Mouse (Mus musculus) adrenal gland, adult (tissue): ENCODE measurements at regions not wholly inside any gene's neighbourhood (a gene's known extent, or its start where the extent isn't known, plus 50 kb on each side); places are given as distances from the start of the nearest gene placed in this dataset.
"Not testable (repeated sequence)": the region's sequence is repeated elsewhere in the genome, so short reads cannot be mapped to it uniquely, and the experiment has no call there.

Experiments
- DNase-seq, 2 experiments: peaks; one replicate each; pipeline ENCODE4 v3.0.0; 2022 to 2023; ENCODE audit warnings: low spot score in 1 of 2; ENCODE audit not compliant: inconsistent age in 2 of 2

GRCm38 (mm10) chr1:189584831-189585230, 103.1 kb downstream of the Cenpf start:
- peak; percentile 69 to 76 for DNase-seq

GRCm38 (mm10) chr1:189581427-189581826, 106.5 kb downstream of the Cenpf start:
- DNase-seq: no peak

GRCm38 (mm10) chr1:189579358-189579757, 108.5 kb downstream of the Cenpf start:
- peak; percentile 51 to 81 for DNase-seq

DNA sequence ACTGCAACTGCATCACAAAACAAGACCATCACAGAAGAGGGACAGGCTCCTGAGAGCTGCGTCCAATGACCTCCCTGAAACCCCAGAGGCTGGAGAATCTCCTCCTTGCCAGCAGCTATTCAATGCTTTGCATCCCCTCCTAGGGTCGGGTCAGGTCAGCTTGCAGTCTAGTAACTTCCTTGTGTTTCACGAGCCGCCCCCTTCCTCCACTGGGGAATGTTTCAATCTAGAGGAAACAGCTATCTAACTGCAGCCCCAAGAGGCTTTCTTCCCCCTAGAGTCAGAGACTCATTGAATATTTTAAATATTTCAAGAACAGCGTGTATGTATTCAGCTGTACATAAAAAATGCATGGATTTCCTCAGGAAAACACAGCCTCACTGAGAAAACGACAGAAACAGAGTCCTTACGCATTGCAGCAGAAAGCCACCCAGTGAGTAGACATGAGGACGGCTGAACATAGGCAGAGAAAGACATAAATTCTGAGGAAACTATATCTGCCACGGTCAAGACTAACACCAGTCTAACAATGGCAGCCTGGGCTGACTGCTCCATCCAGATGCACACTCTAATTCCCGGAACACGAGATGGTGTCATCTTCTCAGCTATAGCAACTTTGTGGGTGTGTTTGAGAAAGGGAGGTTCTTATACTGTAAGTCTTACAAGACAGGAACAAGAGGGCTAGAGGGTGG, 111.4 kb downstream of the Cenpf start:
- no peak for DNase-seq

- no peak for DNase-seq
Measured at GRCm38 (mm10) chr1:189575525-189576240, 112.2 kb downstream of the Cenpf start.

GRCm38 (mm10) chr1:189566491-189566890, 121.4 kb downstream of the Cenpf start:
- no peak for DNase-seq

- DNase-seq: no peak
Measured at GRCm38 (mm10) chr1:189561831-189562230, 126.1 kb downstream of the Cenpf start.

GRCm38 (mm10) chr1:189560576-189560975, 127.3 kb downstream of the Cenpf start:
- DNase-seq: no peak

- no peak for DNase-seq
Measured at GRCm38 (mm10) chr1:189550851-189551250, 137.0 kb downstream of the Cenpf start.

DNA sequence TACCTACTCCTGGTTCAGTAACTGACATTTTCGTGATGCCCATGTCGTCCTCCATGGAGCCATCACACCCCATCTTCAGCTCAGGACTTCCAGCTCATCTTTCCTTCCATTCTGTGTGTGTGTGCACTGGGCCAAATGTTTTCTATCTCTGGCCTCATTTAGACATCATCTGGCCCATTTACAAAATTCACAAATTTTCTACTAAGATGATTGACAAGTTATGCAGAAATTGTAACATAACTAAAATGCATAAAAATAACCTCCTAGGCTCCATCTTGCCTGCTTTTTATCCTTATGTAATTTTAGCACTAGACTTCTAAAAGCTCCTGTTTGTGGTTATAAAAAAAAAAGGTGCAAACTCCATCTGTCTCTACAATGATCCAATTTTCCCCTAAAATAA, 130.8 kb upstream of the Kcnk2 start:
- DNase-seq: no peak

DNA sequence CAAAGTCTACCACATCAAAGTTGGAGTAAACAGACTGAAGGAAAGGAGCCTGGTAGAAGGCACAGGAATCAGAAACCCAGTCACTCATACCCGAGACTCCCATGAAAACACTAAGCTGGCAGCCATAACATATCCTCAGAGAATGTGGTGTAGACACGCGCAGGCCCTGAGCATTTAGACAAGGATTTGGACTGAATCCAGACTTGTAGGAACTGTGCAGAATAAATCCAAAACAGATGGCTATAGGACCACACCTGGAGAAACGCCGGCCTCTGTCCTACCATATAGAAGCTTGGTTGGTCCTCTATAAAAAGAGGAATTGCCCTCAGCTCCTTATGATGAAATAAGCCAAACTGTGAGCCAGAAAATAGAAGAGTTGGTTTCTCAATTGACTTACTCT, 124.3 kb upstream of the Kcnk2 start:
- DNase-seq: no peak

- no peak for DNase-seq
Measured at GRCm38 (mm10) chr1:189515476-189515875, 113.4 kb upstream of the Kcnk2 start.

DNA sequence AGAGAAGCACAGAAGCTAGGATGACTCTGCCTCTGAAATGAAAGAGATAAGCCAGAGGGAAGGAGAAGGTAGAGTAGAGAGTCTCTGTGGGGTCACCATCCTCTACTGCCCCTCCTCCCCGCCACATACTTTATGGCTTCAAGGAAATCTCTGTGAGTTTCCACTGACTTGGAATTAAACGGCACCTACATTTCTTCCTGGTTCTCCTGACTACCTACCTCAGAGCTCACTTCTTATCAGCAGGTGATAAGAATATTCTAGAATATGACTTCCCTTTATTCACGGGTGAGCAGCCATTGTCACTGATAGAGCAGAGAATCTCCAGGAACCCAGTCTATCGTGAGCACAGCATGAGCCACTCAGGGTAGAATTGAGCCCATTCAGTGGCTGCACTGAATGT, 111.3 kb upstream of the Kcnk2 start:
- DNase-seq: no peak

- DNase-seq: not testable (repeated sequence)
Measured at GRCm38 (mm10) chr1:189507301-189507700, 105.2 kb upstream of the Kcnk2 start.

DNA sequence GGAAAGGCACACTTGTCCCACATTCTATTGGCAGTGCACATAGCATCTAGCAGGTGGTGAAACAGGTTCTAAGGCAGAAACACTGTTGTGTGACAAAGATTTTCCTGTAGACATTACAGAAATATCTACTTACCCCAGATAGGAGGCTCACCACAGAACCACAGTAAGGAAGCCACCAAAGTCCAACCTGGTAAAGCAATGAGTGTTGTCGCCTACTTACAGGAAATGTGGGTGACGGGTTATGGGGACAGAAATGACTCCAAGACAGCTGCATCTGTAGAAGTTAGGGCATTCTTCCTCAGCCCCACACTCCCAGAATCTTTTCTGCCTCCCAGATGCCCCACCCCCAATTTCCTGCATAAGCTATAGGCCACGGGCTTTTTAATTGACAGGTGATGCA, 97.6 kb upstream of the Kcnk2 start:
- no peak for DNase-seq

GRCm38 (mm10) chr1:189499141-189499540, 97.1 kb upstream of the Kcnk2 start:
- DNase-seq: no peak

- no peak for DNase-seq
Measured at GRCm38 (mm10) chr1:189497031-189497430, 95.0 kb upstream of the Kcnk2 start.

DNA sequence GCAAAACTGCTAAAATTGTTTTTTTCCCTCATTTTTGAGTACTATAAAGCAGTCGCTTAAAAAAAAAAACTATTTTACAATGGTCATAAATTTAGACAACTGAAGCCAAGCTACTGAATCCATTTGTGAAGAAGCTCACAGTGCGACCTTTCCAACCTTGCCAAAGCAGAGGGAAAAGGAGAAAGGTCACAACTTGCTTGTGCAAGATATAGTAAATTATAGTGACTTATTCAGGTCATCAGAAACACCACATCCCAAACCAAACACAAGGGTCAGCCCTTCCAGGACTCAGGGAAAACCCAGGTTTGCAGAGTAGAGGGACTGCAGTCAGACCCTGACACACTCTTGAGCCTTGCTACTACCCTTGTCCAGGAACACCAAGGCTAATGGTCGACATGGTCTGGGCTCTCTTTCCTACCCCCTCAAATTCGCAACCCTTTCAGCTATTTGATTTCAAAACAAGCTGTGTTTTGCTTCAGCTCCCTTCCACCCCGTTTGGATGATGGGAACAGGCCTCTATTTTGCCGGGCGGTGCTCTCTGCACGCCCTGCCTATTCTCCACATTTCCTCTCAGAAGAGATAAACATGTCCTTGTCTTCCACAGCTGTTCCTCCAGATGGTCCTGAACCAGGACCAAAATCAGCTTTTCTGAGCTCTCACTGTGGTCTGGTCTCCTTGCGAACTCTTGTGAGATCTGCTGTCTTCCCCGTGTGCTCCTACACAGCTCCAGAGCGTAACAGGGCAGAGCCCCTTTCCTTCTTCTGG, 93.5 kb upstream of the Kcnk2 start:
- peak; percentile 12 to 63 for DNase-seq

GRCm38 (mm10) chr1:189494896-189495295, 92.8 kb upstream of the Kcnk2 start:
- no peak for DNase-seq

- no peak for DNase-seq
Measured at GRCm38 (mm10) chr1:189485336-189485735, 83.3 kb upstream of the Kcnk2 start.

DNA sequence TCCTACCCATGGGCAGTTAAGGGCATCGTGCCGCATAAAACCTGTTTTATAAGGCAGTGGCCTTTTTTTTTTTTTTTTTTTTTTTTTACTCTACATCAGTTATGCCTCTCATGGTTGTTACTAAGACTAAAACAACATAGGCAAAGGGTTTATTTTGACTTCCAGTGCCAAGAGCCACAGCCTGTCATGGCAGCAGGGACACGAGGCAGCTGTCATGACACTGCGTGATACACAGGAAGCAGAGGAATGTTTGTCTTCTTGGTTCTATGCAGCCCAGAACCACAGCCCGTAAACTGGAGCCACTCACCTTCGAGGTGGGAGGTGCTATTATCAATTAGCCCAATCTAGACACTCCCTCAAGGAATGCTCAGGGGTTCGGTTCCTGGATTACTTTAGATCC, 81.3 kb upstream of the Kcnk2 start:
- no peak for DNase-seq

GRCm38 (mm10) chr1:189478051-189478450, 76.0 kb upstream of the Kcnk2 start:
- DNase-seq: peak; percentile 31 to 40
